Mouse (Mus musculus): ENCODE measurements around the gene Lcp2. TPM values are rescaled to one million over a fixed set of nuclear protein-coding genes. Genes with fewer than 3 reads are reported as not detected.

Lcp2 gene
- polyA plus RNA-seq, 1 experiment from 2014 or later = 2.8 TPM

- Histone ChIP-seq H3K27ac (ENCODE audit: low read depth, low read length) (no peak overlapping the region), H3K4me3 (ENCODE audit: low read depth, low read length) (no peak overlapping the region), H3K4me1 (replicated peaks; ENCODE audit: control insufficient read depth, insufficient read depth, low read length) (no peaks in the 10 kb centered on the region), H3K4me2 (replicated peaks; ENCODE audit: low read depth, low read length) (no peak overlapping the region), H3K36me3 (ENCODE audit: control insufficient read depth, insufficient read depth, low read length) (no peaks in the 10 kb centered on the region), H3K27me3 (ENCODE audit: control insufficient read depth, insufficient read depth, low read length) (no peaks in the 10 kb centered on the region), H3K9me3 (ENCODE audit: control insufficient read depth, low read length) (no peaks in the 10 kb centered on the region), H3K9ac (ENCODE audit: low read depth, low read length) (no peak overlapping the region)
- WGBS = 81% methylated on average over 6 of the region's 6 CpGs
- DNase-seq (ENCODE audit: low spot score) (no peak), ATAC-seq (ENCODE audit: low FRiP score) (no peak)
Measured at GRCm38 (mm10) chr11:34053031-34053818, 6.5 kb downstream of the Lcp2 start.

DNA sequence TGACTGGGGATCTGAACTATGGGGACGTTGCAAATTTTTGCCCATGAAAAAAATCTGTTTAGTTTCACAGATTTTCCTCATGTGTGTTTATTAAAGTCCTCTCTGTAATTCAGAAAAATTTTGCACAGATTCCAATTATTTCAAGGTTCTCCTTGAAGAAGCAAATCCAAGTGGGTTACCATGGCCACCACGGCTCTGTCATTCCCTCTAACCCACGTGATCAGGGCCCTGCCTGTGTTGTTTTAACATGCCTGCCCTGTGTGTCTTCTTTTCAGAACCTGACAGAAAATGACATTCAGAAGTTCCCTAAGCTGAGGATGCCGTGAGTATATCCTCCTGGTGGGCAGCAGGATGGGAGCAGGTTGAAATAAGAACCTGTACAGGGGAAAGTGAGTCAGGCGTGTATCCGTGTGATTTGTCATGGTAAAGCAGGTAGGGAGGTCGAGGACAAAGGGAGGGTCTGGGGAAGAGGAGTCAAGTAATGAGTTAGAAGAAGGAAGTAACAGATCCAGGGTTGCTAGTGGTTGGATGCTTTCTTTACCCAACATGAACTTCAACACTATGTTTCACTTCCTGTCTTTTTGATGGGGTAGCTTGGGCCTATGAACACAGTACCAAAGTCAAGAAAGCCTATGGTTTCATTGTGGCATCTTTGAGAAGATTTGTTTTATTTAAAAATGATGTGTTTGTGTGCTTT is 7.5 kb downstream of the Lcp2 start:
- 88% methylated on average over 7 of the region's 7 CpGs for WGBS
- H3K9me3 ChIP-seq (ENCODE audit: control insufficient read depth, low read length) = no peaks in the 10 kb centered on the region
- H3K4me2 ChIP-seq (replicated peaks; ENCODE audit: low read depth, low read length) = no peak overlapping the region
- H3K4me1 ChIP-seq (replicated peaks; ENCODE audit: control insufficient read depth, insufficient read depth, low read length) = no peaks in the 10 kb centered on the region
- H3K27ac ChIP-seq (ENCODE audit: low read depth, low read length) = no peak overlapping the region
- no peak for DNase-seq (ENCODE audit: low spot score)
- no peak overlapping the region for H3K4me3 ChIP-seq (ENCODE audit: low read depth, low read length)
- H3K9ac ChIP-seq (ENCODE audit: low read depth, low read length) = no peak overlapping the region
- ATAC-seq (ENCODE audit: low FRiP score) = no peak
- H3K27me3 ChIP-seq (ENCODE audit: control insufficient read depth, insufficient read depth, low read length) = no peaks in the 10 kb centered on the region
- no peaks in the 10 kb centered on the region for H3K36me3 ChIP-seq (ENCODE audit: control insufficient read depth, insufficient read depth, low read length)

DNA sequence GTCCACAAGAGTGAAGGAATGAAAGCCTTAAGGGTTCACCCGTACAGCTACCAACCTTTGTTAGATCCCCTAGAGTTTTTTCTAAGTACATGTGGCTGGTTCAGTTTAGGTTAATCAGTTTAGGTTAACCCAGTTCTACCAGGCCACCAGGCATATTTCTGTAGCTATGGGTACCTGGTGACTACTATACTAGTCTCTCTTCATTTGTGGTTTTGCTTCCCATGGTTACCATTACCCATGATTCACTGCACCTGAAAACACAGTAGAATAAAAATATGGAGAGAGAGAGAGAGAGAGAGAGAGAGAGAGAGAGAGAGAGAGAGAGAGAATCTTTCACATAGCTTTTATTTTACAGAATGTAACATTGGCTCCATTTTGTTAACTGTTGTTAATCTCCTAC is 10.0 kb downstream of the Lcp2 start:
- no peaks in the 10 kb centered on the region for H3K36me3 ChIP-seq (ENCODE audit: control insufficient read depth, insufficient read depth, low read length)
- no peaks in the 10 kb centered on the region for H3K4me1 ChIP-seq (replicated peaks; ENCODE audit: control insufficient read depth, insufficient read depth, low read length)
- WGBS = 85% methylated on average over 1 of the region's 1 CpGs
- H3K27me3 ChIP-seq (ENCODE audit: control insufficient read depth, insufficient read depth, low read length) = no peaks in the 10 kb centered on the region
- no peak for DNase-seq (ENCODE audit: low spot score)
- no peak for ATAC-seq (ENCODE audit: low FRiP score)
- H3K4me3 ChIP-seq (ENCODE audit: low read depth, low read length) = no peak overlapping the region
- H3K9me3 ChIP-seq (ENCODE audit: control insufficient read depth, low read length) = no peaks in the 10 kb centered on the region
- H3K27ac ChIP-seq (ENCODE audit: low read depth, low read length) = no peak overlapping the region
- no peak overlapping the region for H3K9ac ChIP-seq (ENCODE audit: low read depth, low read length)
- no peak overlapping the region for H3K4me2 ChIP-seq (replicated peaks; ENCODE audit: low read depth, low read length)

- no peaks in the 10 kb centered on the region for H3K36me3 ChIP-seq (ENCODE audit: control insufficient read depth, insufficient read depth, low read length)
- H3K9me3 ChIP-seq (ENCODE audit: control insufficient read depth, low read length) = no peaks in the 10 kb centered on the region
- H3K4me1 ChIP-seq (replicated peaks; ENCODE audit: control insufficient read depth, insufficient read depth, low read length) = no peaks in the 10 kb centered on the region
- no peaks in the 10 kb centered on the region for H3K27me3 ChIP-seq (ENCODE audit: control insufficient read depth, insufficient read depth, low read length)
- H3K4me2 ChIP-seq (replicated peaks; ENCODE audit: low read depth, low read length) = no peak overlapping the region
- H3K9ac ChIP-seq (ENCODE audit: low read depth, low read length) = no peak overlapping the region
- H3K27ac ChIP-seq (ENCODE audit: low read depth, low read length) = no peak overlapping the region
- no peak for ATAC-seq (ENCODE audit: low FRiP score)
- no peak overlapping the region for H3K4me3 ChIP-seq (ENCODE audit: low read depth, low read length)
- DNase-seq (ENCODE audit: low spot score) = no peak
Measured at GRCm38 (mm10) chr11:34058332-34058731, 11.6 kb downstream of the Lcp2 start.

DNA sequence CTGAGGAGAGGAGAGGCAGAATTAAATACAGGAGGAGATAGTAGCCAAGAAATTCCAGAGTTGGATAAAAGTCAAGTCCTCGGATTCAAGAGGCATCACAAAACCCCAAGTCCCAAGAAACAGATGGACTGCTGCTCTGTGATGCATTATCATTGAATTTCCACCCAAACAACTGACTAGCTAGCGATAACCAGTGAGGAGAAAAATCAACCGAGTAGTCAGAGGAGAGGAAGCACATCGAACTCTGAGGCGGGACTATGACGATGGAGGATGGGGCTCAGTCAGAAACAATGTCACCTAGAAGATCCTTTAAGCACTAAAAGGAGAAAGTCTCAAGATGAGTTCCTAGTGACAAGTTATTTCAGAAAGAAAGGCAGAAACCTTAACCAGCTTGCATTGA is 12.2 kb downstream of the Lcp2 start:
- Histone ChIP-seq H3K36me3 (ENCODE audit: control insufficient read depth, insufficient read depth, low read length) (no peaks in the 10 kb centered on the region), H3K27ac (ENCODE audit: low read depth, low read length) (no peak overlapping the region), H3K9ac (ENCODE audit: low read depth, low read length) (no peak overlapping the region), H3K4me2 (replicated peaks; ENCODE audit: low read depth, low read length) (no peak overlapping the region), H3K4me3 (ENCODE audit: low read depth, low read length) (no peak overlapping the region), H3K27me3 (ENCODE audit: control insufficient read depth, insufficient read depth, low read length) (no peaks in the 10 kb centered on the region), H3K4me1 (replicated peaks; ENCODE audit: control insufficient read depth, insufficient read depth, low read length) (no peaks in the 10 kb centered on the region), H3K9me3 (ENCODE audit: control insufficient read depth, low read length) (no peaks in the 10 kb centered on the region)
- DNase-seq (ENCODE audit: low spot score) = no peak
- ATAC-seq (ENCODE audit: low FRiP score) = no peak
- WGBS = 90% methylated on average over 6 of the region's 6 CpGs

DNA sequence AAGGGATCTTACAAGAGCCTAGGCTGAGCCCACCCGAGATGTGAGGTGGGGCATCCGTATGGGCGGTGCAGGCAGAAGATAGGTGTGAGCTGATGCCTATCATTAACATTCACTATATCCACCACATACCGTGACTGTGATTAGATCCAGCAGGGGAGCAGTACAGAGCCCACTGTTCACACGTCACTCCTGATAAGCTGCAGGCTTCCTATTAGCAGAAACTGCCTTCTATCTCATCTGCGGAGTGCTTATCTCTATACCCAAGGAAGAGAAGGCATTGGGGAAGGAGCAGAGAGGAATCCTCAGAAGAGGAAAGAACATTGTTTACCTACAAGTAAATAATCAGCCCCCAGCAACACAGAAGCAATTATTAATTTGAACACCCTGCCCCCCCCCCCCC is 15.0 kb downstream of the Lcp2 start:
- H3K36me3 ChIP-seq (ENCODE audit: control insufficient read depth, insufficient read depth, low read length) = no peaks in the 10 kb centered on the region
- DNase-seq (ENCODE audit: low spot score) (no peak), ATAC-seq (ENCODE audit: low FRiP score) (no peak)
- H3K9me3 ChIP-seq (ENCODE audit: control insufficient read depth, low read length) = no peaks in the 10 kb centered on the region
- H3K4me2 ChIP-seq (replicated peaks; ENCODE audit: low read depth, low read length) = no peak overlapping the region
- no peak overlapping the region for H3K27ac ChIP-seq (ENCODE audit: low read depth, low read length)
- no peaks in the 10 kb centered on the region for H3K4me1 ChIP-seq (replicated peaks; ENCODE audit: control insufficient read depth, insufficient read depth, low read length)
- 70% methylated on average over 6 of the region's 6 CpGs for WGBS
- H3K27me3 ChIP-seq (ENCODE audit: control insufficient read depth, insufficient read depth, low read length) = no peaks in the 10 kb centered on the region
- no peak overlapping the region for H3K9ac ChIP-seq (ENCODE audit: low read depth, low read length)
- H3K4me3 ChIP-seq (ENCODE audit: low read depth, low read length) = no peak overlapping the region

- no peak overlapping the region for H3K4me2 ChIP-seq (replicated peaks; ENCODE audit: low read depth, low read length)
- 68% methylated on average over 2 of the region's 2 CpGs for WGBS
- no peak for ATAC-seq (ENCODE audit: low FRiP score)
- no peak overlapping the region for H3K27ac ChIP-seq (ENCODE audit: low read depth, low read length)
- DNase-seq (ENCODE audit: low spot score) = no peak
- no peak overlapping the region for H3K4me3 ChIP-seq (ENCODE audit: low read depth, low read length)
- no peaks in the 10 kb centered on the region for H3K9me3 ChIP-seq (ENCODE audit: control insufficient read depth, low read length)
- no peaks in the 10 kb centered on the region for H3K36me3 ChIP-seq (ENCODE audit: control insufficient read depth, insufficient read depth, low read length)
- H3K9ac ChIP-seq (ENCODE audit: low read depth, low read length) = no peak overlapping the region
- no peaks in the 10 kb centered on the region for H3K27me3 ChIP-seq (ENCODE audit: control insufficient read depth, insufficient read depth, low read length)
- H3K4me1 ChIP-seq (replicated peaks; ENCODE audit: control insufficient read depth, insufficient read depth, low read length) = no peaks in the 10 kb centered on the region
Measured at GRCm38 (mm10) chr11:34063257-34063656, 16.5 kb downstream of the Lcp2 start.

GRCm38 (mm10) chr11:34063702-34064485 is 17.2 kb downstream of the Lcp2 start:
- no peaks in the 10 kb centered on the region for H3K36me3 ChIP-seq (ENCODE audit: control insufficient read depth, insufficient read depth, low read length)
- DNase-seq (ENCODE audit: low spot score) (no peak), ATAC-seq (ENCODE audit: low FRiP score) (no peak)
- 57% methylated on average over 5 of the region's 5 CpGs for WGBS
- H3K4me1 ChIP-seq (replicated peaks; ENCODE audit: control insufficient read depth, insufficient read depth, low read length) = no peaks in the 10 kb centered on the region
- no peak overlapping the region for H3K9ac ChIP-seq (ENCODE audit: low read depth, low read length)
- no peaks in the 10 kb centered on the region for H3K27me3 ChIP-seq (ENCODE audit: control insufficient read depth, insufficient read depth, low read length)
- H3K27ac ChIP-seq (ENCODE audit: low read depth, low read length) = no peak overlapping the region
- no peak overlapping the region for H3K4me3 ChIP-seq (ENCODE audit: low read depth, low read length)
- H3K4me2 ChIP-seq (replicated peaks; ENCODE audit: low read depth, low read length) = no peak overlapping the region
- no peaks in the 10 kb centered on the region for H3K9me3 ChIP-seq (ENCODE audit: control insufficient read depth, low read length)

Measured in hindbrain, embryonic 11.5 days (tissue).